Mouse (Mus musculus): ENCODE measurements around the gene Acad11. TPM values are rescaled to one million over a fixed set of nuclear protein-coding genes. Genes with fewer than 3 reads are reported as not detected.

Gene Acad11
- polyA plus RNA-seq, 1 experiment, result 20.9 TPM

DNA sequence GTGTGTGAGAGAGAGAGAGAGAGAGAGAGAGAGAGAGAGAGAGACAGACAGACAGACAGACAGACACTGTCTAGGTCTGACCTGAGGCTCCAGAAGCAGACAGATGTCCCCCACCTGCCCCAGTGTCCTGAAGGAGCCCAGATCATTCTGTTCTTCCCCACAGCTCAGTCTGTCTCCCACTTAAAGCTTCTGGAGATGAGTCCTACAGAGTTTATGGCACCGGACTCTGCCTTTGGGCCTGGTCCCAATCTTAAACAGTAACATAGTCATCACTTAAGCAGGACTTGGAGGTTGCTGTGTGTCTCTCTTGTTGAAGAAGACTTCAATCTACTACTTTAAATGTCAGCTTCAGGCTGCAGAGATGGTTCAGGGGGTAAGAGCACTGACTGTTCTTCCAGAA, 15.6 kb downstream of the Acad11 start:
- WGBS, result 86% methylated on average over 1 of the region's 1 CpGs

DNA sequence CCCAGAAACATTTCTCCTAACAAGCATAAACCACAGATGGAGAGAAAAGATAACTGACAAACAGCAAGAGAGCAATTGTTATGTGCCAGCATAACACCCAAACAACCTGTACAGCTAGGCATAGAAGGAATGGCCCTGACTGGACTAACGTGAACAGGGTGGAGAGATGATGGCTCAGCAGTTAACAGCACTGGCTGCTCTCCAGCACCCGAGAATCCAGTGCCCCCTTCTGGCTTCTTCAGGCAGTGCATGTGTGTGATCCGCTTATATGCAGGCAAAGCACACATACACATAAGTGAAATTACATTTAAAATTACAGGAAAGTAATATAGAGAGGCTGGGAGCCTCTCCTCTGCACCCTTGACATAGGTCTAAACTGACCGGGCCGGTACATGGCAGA, 16.2 kb downstream of the Acad11 start:
- 44% methylated on average over 5 of the region's 5 CpGs for WGBS

More for the DNA sequence above, 15.6 kb downstream of the Acad11 start:
- no peak for DNase-seq (ENCODE audit: low read depth, low spot score)

DNA sequence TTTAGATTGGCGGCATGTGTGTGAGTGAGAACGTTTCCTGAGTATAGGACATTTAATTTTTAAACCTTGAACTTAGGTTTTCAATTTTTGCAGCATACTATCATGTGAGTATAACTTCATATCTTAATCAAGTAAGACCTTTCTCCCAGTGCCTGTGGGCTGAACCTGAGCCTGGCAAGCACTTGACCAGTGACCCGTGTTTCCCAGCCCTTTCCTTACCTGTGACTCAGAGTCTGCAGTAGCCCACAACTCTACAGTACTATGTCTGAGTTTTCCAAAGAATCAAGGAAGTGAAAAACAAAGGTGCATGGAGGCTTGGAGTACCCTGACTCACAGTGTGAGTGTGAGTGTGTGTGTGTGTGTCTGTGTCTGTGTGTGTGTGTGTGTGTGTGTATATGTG, 16.9 kb downstream of the Acad11 start:
- 67% methylated on average over 3 of the region's 3 CpGs for WGBS
- no peak for DNase-seq (ENCODE audit: low read depth, low spot score)

More for the DNA sequence above, 16.2 kb downstream of the Acad11 start:
- DNase-seq (ENCODE audit: low read depth, low spot score), result no peak

DNA sequence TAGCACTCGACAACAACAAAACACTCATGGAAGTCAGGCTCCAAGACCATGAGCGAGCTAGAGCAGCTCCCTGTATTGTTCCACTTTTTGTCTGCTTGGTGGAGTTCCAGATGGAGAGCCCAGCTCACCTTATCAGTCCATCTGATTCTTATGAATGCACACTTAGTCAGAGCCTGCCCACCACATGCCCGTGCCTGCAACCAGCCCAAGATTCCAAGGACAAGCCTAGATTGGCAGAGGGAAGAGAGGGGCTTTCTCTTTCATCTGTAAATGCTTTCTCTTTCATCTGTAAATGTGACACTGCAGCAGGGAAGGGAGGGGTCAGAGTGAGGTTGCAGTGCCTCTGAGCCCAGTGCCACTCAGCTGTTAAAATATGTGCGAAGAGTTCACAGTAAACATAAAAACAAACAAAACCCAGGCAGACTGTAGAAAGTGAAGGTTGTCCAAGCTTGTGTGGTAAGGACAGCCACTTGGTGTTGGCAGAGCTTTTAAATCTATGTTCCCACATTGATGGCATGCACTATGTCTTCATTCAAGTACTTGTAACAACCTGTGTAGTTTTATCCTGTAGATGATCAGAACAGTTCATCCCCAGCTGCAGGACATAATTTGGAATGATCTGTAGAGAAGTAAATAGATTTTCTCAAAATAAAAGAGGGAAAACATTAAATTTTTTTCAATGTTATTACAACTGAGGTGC, 22.7 kb downstream of the Acad11 start:
- 71% methylated on average over 4 of the region's 4 CpGs for WGBS
- DNase-seq (ENCODE audit: low read depth, low spot score), result no peak

DNA sequence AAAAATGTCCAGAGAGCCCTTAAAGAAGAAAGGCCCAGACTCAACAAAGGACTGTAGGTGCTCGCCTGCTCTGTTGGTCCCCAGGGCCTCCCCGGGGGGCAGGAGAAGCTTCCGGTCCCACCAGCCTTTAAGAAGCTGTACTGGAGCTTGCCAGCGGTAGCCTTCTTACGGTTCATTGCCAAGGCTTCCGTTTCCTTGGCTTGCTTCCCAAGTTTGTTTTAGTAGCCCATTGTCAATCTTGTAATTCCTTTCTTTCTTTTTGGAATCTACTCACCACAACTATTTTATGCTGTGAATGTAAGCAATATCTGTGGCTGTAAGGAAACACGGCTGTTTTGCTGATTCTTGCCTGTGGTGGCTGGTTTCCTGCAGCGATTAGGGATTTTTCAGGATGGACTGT, 25.4 kb downstream of the Acad11 start:
- DNase-seq (ENCODE audit: low read depth, low spot score), result no peak

DNA sequence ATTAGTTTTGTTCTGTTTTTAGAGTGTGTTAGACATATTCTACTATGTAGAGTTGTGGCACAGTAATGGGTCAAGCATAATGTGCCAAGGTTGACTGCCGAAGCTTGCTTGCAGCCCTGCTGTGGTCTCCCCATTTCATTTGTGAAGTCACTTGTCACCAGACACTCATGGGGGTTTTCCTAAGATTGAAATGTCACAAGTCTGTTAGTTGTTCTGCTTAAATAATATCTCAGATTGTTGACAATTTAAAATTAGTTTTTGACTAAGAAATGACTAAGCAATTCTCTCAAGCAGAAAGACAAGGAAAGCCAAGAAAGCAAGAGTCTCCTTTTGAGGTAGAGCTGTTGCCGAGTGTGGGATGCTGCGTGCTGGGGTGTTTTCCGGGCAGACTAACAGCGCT, 29.8 kb downstream of the Acad11 start:
- 97% methylated on average over 5 of the region's 5 CpGs for WGBS
- no peak for DNase-seq (ENCODE audit: low read depth, low spot score)

More for the DNA sequence above, 25.4 kb downstream of the Acad11 start:
- WGBS, result 48% methylated on average over 8 of the region's 8 CpGs

DNA sequence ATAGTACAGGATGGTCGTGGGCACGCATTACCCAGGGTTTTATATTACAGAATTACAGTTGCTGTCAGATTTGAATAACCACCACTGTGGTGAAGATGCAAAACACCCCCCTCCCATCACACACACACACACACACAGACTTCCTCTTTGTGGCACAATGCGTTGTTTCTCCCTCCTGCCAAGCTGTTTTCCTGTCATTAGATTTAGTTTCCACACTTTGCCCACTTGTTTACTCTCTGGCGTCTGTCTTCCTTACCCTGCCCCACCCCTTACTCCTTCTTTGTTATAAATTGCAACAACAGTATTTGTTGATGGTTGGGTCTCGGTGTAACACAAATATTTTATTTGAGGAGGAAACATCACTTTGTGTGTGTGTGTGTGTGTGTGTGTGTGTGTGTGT, 35.1 kb downstream of the Acad11 start:
- no peak for DNase-seq (ENCODE audit: low read depth, low spot score)
- WGBS, result 50% methylated on average over 5 of the region's 5 CpGs

DNA sequence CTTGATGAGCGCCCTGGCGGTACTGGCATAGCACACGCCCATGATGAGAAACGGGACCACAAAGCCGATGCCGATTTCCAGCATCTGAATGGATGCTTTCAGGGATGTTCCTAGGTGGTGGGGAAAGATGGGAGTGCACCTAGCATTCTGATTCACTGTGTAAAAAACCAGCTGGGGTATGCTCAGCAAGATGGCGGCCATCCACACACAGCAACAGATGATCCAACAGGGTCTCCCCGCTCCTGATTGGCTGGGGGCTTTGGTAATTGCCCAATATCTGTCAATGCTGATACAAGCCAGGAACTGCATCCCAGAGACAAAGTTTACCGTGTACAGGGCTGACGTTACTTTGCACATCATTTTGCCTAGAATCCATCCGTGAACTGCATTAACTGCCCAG, 35.9 kb downstream of the Acad11 start:
- no peak for DNase-seq (ENCODE audit: low read depth, low spot score)
- 90% methylated on average over 11 of the region's 11 CpGs for WGBS

DNA sequence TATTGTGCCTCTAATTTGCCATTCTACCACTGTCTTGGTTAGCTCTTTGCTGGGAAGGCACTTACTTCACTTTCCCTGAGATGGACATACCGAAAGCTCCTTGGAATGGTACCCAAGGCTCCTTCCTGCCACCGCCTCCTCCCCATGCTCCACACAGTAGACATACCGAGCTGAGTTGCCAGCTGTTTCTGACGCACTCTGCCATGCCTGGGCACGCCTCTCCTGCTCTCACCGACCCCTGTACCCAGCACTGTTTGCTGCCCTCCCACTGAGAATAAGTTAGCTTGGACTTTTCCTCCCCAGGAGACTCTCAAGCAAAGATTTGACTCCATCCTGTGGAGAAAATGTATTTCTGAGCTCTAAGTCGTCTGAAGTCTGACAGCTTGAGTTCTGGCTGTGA, 37.6 kb downstream of the Acad11 start:
- no peak for DNase-seq (ENCODE audit: low read depth, low spot score)

DNA sequence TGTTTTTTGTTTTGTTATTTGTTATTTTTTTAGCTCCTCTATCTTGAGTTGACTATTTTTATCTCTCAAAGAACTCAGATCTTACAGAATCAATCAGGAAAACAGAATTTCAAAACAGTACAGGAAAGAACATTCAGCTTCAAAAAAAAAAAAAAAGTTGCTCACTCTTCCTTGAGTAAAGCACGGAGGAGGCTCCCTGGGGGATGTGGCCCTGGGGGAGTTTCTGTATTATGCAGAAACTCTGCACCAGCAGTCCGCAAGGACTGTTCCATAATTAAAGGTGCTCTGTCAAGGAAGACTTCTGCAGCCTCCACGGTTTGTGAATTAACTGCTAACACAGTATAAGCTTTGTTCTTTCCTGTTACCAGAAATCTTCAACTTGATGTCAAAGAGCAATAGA, 38.3 kb downstream of the Acad11 start:
- WGBS, result 69% methylated on average over 3 of the region's 3 CpGs
- no peak for DNase-seq (ENCODE audit: low read depth, low spot score)

More for the DNA sequence above, 37.6 kb downstream of the Acad11 start:
- WGBS, result 63% methylated on average over 7 of the region's 7 CpGs

DNA sequence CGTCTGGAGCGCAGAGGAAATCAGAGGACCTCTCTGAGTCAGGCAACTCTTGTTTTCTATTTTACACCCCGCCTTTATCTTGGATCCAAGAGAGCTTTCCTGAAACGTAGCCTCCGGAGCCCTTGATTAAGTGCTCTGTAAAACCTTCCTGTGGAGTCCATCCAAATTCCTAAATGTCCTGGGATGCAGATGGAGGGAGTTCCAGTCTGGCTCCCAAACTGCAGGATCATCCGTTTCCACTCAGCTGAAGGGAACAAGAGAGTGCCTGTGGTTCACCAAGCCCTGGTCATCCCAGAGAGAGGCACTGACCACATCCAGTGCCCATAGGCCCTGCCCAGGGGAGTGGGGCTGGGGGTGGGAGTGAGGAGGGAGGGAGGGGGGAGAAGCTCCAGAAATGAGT, 39.1 kb downstream of the Acad11 start:
- WGBS, result 51% methylated on average over 6 of the region's 6 CpGs
- DNase-seq (ENCODE audit: low read depth, low spot score), result no peak

DNA sequence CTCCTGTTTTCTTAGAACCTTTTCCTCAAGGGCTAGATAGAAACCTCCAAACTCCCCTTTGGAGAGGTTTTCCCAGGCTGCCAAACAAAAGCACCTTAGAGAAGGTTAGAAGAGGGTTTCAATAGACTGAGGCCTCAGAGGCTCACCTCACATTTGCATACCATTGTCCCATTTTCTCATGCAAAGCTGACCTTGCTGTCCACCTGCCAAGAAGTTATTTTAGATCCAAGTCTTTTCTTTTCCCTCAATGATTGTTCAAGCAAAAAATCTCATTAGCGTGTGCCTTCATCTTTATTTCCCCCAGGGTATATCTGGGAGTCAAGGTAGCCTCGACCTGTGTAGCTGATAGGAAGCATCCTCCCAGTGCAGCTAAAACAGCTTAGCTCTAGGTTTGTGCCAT, 39.7 kb downstream of the Acad11 start:
- WGBS, result 69% methylated on average over 2 of the region's 2 CpGs
- DNase-seq (ENCODE audit: low read depth, low spot score), result no peak

DNA sequence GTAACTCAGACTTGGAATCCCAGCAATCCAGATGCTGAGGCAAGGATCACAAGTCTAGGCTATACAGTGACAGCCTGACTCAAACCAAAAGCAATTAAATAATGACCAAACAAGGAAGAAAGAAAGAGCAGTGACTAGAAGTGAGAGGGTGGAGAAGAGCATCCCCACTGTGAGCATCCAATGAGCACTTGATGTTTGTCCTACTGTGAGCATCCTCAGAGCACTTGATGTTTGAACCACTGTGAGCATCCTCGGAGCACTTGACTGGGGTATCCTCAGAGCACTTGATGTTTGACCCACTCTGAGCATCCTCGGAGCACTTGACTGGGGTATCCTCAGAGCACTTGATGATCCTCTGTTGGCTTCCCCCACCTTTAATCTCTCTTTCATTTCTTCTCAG, 41.8 kb downstream of the Acad11 start:
- no peak for DNase-seq (ENCODE audit: low read depth, low spot score)
- 91% methylated on average over 2 of the region's 2 CpGs for WGBS

DNA sequence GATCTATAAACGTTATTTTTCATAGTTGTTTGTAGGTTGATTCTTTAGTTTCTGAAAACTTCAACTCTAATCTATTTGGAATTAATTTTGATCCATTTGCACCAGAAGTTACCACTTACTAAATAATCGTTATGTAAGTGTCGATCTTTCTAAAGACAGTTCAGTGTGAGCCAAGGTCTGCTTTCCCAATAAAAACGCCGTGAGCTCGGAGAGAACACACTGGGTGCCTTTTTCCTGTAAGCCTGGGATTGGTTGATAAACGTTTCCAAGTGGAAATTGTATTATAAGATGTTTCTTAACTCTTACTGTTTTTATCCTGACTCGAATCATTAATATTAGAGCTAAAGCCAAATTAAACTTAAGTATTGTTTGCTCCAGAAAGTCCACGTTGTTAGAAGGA, 43.8 kb downstream of the Acad11 start:
- 73% methylated on average over 9 of the region's 9 CpGs for WGBS
- no peak for DNase-seq (ENCODE audit: low read depth, low spot score)

DNA sequence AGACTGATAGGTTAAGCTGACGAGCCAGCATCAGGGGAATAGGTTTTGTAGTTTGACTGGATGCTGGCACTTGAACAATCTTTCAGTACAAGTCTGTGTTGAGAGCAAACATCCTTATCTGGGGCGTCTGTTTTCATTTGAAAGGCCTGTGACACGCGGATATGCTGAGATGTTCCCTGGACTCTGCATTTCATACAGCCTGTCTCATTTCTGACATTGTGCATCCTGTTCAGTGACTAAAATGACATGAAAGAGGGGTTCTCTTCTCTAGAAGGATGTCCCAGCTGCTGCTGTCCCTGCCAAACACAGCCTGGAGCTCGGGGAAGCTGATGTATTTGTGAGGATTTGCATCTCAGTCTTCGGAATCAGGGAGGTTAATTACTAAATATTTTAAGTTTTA, 44.3 kb downstream of the Acad11 start:
- no peak for DNase-seq (ENCODE audit: low read depth, low spot score)
- 52% methylated on average over 6 of the region's 6 CpGs for WGBS

DNA sequence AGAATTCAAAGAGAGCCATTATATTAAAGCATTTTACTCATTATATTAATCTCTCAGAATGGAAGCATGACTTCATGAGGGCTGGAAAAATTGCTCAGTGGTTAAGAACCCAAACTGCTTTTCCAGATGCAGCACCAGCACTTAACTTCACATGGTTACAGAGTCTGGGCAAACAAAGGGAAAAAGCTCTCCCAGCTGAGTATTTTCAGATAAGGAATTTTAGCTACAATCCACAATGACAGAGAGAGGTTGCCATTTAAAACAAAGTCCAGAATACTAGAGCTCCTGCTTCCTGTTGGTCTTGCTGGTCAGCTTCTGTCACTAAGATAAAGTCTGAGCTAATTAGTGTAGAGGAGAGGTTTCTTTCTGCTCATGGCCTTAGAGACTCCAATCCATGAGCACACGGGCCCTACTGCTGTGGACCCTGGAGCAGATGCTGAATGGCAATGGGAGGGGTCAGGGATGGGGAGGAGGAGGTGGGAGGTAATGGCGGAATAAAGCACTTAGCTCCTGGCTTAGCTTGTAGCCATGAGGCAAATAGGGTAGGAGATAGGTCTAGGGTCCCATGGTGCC, 45.5 kb downstream of the Acad11 start:
- no peak for DNase-seq (ENCODE audit: low read depth, low spot score)
- 79% methylated on average over 2 of the region's 2 CpGs for WGBS

DNA sequence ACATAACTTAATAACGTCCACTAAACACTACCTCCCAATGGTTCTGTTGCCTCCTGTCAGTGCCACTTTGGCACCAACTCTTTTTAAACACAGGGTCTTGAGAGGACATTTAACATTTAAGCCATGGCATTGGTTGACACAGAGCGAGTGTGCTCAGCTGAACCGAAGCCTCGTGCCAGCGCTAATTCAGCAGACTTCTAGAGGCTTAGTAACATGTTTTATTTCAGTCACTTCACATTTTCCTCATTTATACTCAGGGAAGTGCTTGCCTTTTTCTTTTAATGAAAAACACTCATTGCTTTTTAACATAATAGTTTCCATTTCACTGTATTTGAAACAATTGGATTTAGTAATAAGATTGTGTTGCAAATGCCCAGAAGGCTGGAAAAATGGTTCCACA, 46.0 kb downstream of the Acad11 start:
- DNase-seq (ENCODE audit: low read depth, low spot score), result no peak
- WGBS, result 94% methylated on average over 5 of the region's 5 CpGs

DNA sequence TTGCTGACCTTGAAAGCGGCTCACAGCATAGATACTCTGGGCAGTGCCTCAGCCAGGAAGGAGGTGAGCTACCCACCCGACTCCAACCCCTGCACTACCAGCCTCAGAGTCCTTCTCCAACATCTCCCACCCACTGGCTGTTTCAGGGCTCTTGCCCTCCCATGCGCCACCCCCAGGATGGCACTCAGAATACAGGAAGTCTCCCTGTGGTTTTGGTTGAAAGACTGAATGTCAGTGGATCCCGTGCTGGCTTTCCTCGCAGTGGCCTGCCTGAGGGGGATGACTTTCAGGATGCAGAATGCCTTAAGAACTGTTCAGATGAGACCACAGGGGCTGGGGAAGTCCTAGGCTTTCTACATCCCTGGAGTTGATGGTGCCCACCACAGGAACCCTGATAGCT, 59.9 kb downstream of the Acad11 start:
- WGBS, result 79% methylated on average over 5 of the region's 5 CpGs
- DNase-seq (ENCODE audit: low read depth, low spot score), result no peak

DNA sequence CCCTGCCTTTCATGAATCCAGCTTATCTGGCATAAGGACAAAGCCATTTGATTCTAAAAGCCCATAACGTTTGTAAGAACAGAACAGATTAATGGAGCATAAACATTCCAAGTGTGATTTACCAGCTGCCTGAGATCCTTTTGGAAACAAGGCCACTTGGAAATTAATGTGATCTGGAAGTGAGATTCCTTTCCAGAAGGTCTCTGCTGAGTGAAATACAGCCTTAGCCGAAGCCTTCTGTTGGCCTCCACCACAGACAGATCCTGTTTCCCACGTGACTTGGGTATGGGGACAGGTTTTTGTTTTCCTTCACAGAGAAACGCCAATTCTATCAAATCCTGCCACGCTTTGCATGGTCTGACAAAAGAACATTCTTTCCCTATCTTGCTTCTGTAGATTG, 60.4 kb downstream of the Acad11 start:
- WGBS, result 62% methylated on average over 5 of the region's 5 CpGs
- no peak for DNase-seq (ENCODE audit: low read depth, low spot score)

DNA sequence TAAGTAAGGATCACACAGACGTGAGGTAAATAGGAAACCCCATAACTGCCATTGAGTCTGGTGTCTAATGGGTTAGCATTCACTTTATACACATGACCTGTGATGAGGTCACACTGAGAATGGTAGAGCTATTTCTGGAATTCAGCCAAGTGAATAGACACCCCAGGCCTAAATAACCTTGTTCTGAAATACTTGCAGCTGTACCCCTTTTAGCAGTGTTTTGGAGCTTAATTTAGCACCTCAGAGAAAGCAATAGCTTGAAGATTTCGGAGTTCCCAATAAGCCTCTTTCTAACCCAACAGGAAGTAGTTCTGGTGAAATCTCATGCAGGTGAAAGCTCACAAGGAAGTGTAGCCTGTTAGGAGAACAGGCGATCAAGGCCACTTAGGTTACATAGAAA, 63.7 kb downstream of the Acad11 start, which contains the start of gene Ackr4:
Gene Ackr4 (minus strand): TSS at position 101 of the 400 bp plus-strand sequence.
- WGBS, result 84% methylated on average over 3 of the region's 3 CpGs
- no peak for DNase-seq (ENCODE audit: low read depth, low spot score)

DNA sequence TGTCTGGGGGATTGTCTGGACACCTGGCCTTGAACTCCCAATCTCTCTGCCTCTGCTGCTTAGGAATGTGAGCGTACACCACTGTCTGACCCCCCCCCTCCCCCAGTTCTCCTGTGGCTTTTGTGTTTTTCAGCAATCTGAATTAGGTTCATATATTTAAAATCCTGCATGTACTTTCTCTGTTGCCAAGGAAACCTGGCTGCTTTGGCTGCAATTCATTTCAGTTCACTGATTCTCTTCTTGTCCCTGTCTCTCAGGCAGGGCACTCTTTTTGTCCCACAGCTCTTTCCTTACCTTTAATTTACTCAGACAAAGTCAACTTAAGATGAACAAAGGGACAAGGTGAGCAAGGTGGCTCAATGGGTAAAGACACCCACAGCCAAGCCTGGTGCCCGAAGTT, 64.9 kb downstream of the Acad11 start:
- DNase-seq (ENCODE audit: low read depth, low spot score), result no peak
- 80% methylated on average over 2 of the region's 2 CpGs for WGBS
